Mouse (Mus musculus) ES-E14 (cell line): ENCODE results near the gene Lamc3.

ENCODE experiments used
- HCFC1 ChIP-seq: IDR thresholded peaks from 2 replicates; pipeline ENCODE4 v1.6.1; 2012; ENCODE audit warnings: low read length, inconsistent platforms, borderline replicate concordance; ENCODE audit not compliant: insufficient read depth
- MAFK ChIP-seq: IDR thresholded peaks from 2 replicates; pipeline ENCODE4 v1.6.1; 2014; ENCODE audit warnings: mild to moderate bottlenecking, low read depth, low read length, inconsistent platforms; ENCODE audit not compliant: insufficient read depth
- ZC3H11A ChIP-seq: IDR thresholded peaks from 2 replicates; pipeline ENCODE4 v1.6.1; 2012; ENCODE audit warnings: low read depth, mild to moderate bottlenecking, inconsistent platforms, low read length, borderline replicate concordance
- ZNF384 ChIP-seq: IDR thresholded peaks from 2 replicates; pipeline ENCODE4 v1.6.1; 2012; ENCODE audit warnings: low read depth, low read length, inconsistent platforms

- TF ChIP-seq ZC3H11A = no peak
- TF ChIP-seq ZNF384 = no peak
- no peak for TF ChIP-seq MAFK
- TF ChIP-seq HCFC1 = no peak
Measured at GRCm38 (mm10) chr2:31883061-31883460, 4.0 kb upstream of the Lamc3 start.
